Mouse (Mus musculus) left cerebral cortex, adult 9 months (tissue): Measurements from ENCODE around the gene Prss12.

ENCODE experiments used
- DNase-seq, 2 experiments: peaks; one replicate each; pipeline ENCODE4 v3.0.0; 2022; ENCODE audit warnings: low spot score in 2 of 2

The Prss12 gene

GRCm38 (mm10) chr3:123527806-123528507, 81.2 kb downstream of the Prss12 start:
- DNase-seq: no peak

GRCm38 (mm10) chr3:123531124-123531523, 84.4 kb downstream of the Prss12 start:
- DNase-seq: peak in 1 of 2 experiments; percentile 10

- DNase-seq: no peak
Measured at GRCm38 (mm10) chr3:123537279-123537678, 90.6 kb downstream of the Prss12 start.

- DNase-seq: no peak
Measured at GRCm38 (mm10) chr3:123543585-123544304, 97.0 kb downstream of the Prss12 start.

- no peak for DNase-seq
Measured at GRCm38 (mm10) chr3:123550487-123550886, 103.8 kb downstream of the Prss12 start.

- no peak for DNase-seq
Measured at GRCm38 (mm10) chr3:123553872-123554271, 107.2 kb downstream of the Prss12 start.

- no peak for DNase-seq
Measured at GRCm38 (mm10) chr3:123555254-123555865, 108.6 kb downstream of the Prss12 start.
